In genomic region chr10:62848783-62849182, GRCm38 (mm10) we compare ENCODE assay signal across 16 mouse cellular contexts.
"Had no signal": no experiment of that assay in that cellular context is flagged by ENCODE, and none has a peak within 500 bp of the region (broad histone marks: within the 10 kb centered on the region; RNA-seq: fewer than 3 reads in every experiment).

No protein-coding gene starts in this region.

- H3K36me3 ChIP-seq: midbrain, embryonic 10.5 days; midbrain, embryonic 12.5 days; neural tube, embryonic 13.5 days; neural tube, embryonic 15.5 days; stomach, embryonic 15.5 days had no signal

- DNase-seq: lung, adult 18-20 months; lung, embryonic 14.5 days; lung, postnatal 10 days; lung, postnatal 4 days; midbrain, embryonic 14.5 days; retina, postnatal 1 day; right cerebral cortex, adult 18-20 months; right cerebral cortex, postnatal 25 days; thymus, adult 2 months; thymus, postnatal 25 days had no signal

- H3K9me3 ChIP-seq: midbrain, embryonic 10.5 days; midbrain, embryonic 12.5 days; neural tube, embryonic 13.5 days; neural tube, embryonic 15.5 days; stomach, embryonic 15.5 days had no signal

- H3K4me3 ChIP-seq: midbrain, embryonic 10.5 days; midbrain, embryonic 12.5 days; myocyte; neural tube, embryonic 13.5 days; neural tube, embryonic 15.5 days; stomach, embryonic 15.5 days had no signal

- H3K27me3 ChIP-seq: midbrain, embryonic 12.5 days; neural tube, embryonic 13.5 days; neural tube, embryonic 15.5 days; stomach, embryonic 15.5 days had no signal
